Mouse (Mus musculus) heart, adult 11 months (tissue): Measurements from ENCODE around the gene Rnf25.
A peak's percentile ranks its signal among the peaks of the same experiment; 100 is the strongest.

ENCODE experiments used
- DNase-seq: peaks from one replicate; pipeline ENCODE4 v3.0.0; 2022

The Rnf25 gene

DNA sequence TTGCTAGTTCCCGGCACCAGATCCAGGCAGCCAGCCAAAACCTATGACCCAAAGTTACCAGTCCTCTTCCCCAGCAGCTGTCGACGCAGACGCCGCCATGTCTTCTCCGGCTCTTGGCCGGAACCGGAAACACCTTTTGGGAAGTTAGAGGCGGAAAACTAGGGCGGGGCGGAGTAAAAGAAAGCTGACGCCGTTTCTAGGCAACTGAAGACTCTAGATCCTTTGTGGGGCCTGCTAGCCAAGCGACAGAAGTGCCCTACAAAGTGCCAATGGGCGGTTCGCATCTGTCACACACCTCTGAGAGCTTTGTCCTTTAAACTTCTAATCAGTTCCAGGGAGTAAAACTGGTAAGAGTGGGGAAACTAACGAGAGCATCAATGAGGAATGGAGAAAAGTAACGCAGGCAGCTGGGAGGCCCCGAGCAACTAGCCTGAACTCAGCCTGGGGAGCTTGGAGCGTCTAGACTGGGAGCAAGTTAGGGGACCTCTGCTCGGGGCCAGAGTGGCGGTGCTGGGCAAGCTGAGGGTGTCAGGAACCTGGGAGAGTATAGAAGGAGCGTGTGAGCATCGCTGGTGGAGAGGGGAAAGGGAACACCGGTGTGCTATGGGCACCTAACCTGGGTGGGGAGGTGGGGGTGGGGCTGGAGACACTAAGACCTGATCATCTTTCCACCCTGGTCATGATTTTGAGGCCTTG is at the start of gene Rnf25, which contains the start of gene Stk36:
Gene Rnf25 (minus strand): TSS at position 131 of the 696 bp plus-strand sequence.
Gene Stk36 (plus strand): TSS at position 179 of the 696 bp plus-strand sequence.
- DNase-seq: peak; percentile 99

DNA sequence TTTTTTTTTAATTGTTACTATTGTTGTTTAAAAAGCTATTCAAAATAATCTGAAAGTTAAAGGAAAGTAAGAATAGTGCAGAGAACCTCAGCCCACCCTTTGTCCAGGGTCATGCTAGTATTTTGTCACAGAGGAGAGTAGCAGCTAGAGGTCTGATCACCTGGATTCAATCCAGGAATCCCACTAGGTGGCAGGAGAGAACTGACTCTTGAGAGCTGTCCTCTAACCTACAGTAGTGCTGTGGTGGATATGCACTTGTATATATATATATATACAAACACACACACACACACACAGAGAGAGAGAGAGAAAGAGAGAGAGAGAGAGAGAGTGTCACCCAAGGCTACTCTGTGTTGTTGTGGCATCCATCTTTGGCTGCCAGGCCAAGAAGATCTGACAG is 42.7 kb upstream of the Rnf25 start:
- DNase-seq: peak; percentile 59

DNA sequence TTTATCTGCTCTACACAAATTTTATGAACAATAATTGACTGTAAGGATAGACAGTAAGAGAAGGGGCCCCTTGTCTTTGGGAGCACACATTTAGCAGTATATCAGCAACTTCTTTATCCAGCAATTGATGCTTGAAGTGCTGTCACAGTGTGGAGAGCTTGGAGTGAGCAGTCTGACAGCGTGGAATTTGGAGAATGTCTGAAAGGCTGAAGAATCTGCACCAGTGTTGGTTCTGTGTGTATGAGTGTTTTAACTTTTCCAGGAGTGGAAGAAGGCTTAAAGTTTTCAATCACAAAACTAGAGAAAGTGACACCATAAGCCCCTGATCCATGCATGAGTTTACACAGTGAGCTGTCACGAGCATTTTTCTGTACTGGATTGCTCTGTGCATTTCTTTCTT is 42.3 kb upstream of the Rnf25 start:
- no peak for DNase-seq

DNA sequence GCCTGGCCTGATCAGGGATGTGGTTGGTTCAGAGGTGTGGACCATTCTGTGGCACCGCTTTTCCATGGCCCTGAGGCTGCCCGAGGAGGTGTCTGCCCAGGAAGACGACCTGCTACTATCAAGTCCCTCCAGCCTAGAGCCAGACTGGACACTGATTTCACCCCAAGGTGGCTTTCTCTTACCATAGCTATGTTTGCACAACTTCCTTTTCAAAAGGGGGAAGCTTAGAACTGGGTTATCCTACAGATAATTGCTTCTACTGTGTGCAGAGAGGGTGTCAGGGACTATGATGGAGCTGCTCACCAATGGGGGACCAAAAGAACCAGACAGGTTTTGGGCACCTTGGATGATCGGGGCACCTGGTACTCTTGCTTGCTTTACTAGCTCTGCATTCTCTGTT is 31.5 kb upstream of the Rnf25 start:
- peak; percentile 35 for DNase-seq

DNA sequence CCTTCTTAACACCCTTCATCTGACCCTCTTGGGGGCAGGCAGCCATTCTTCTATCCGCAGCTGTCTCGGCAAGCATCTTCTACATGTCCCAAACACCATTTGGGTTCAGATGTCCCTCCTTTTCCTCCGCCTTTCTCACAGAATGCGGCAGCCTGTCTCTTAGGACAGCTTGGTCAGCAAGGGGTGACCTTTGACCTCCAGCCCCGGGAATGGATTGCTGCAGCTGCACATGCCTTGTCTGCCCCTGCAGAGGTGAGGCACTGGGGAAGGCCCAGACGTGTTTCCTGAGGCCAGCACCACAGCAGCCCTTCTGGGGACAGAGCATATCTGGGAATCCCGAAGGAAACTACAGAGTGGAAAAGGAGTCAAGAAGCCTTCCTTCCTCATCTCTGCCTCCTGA is 26.8 kb upstream of the Rnf25 start:
- DNase-seq: peak; percentile 46

DNA sequence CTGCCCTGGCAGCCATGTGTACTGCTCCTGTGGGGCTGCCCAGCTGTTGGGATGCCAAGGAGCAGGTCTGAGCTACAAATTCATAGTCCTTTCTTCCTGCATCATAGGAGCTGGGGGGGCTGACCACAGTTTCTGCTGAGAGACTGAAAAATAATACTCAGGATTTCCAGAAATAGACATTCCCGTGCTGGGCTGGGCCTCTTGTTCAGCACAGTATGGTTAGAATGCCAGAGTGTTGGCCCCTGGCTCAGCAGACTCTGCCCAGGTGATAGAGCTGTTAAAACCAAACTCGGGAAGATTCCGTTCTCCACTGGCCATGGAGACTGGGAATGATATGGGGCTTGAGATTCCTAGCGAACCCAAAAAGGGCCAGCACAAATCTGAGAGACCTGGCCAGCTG is 24.9 kb upstream of the Rnf25 start:
- DNase-seq: peak; percentile 68

DNA sequence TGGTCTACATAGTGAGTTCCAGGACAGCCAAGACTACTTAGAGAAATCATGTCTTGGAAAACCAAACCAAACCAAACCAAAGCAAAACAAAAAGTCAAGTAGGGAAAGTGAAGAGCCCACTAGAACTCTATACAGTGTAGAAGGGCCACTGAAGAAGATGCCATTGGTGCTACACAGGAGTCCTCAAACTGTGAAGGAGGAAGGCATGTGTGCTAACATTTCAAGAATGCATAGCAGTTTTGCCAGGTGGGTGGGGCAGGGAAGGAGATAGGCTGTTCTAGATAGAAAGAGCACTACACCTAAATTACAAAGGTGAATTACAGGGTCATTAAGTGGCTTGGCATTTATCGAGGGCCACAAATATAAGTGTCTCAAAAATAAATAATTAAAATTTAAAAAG is 23.0 kb upstream of the Rnf25 start:
- peak; percentile 34 for DNase-seq

DNA sequence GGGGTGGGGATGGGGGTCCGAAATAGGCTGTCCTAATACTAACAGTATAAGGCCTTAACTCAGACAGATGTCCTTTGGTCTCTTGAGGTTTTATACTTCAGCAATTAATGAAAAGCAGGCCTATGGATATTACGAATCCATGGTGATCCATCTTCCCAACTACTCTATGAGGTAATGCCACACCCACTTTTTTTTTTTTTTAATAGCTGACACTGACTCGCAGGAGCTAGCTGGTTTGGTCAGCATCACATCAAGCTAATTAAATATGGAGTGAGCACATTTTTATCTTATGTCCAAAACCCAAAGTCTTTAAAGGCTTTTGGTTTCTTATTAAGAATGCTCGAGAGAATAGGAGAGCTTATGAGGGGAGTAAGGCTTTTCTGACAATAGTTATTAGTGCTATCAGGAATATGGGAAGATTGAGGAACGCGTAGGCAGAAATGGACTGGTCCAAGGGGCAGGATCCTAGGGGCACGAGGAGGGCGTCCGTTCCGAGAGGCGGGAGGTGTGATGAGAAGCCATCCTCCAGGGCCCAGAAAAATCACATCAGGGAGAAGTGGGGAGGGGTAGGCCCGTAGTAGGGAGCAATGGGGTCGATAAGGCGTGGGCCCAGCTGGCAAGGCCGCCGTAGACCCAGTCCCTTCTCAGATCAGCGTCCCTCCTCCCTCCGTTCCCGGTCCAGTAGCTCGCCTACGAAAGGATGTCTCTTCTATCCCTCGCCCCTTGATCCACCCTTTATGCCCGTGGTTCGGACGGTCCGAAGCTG is 513 bp downstream of the Rnf25 start:
- no peak for DNase-seq

DNA sequence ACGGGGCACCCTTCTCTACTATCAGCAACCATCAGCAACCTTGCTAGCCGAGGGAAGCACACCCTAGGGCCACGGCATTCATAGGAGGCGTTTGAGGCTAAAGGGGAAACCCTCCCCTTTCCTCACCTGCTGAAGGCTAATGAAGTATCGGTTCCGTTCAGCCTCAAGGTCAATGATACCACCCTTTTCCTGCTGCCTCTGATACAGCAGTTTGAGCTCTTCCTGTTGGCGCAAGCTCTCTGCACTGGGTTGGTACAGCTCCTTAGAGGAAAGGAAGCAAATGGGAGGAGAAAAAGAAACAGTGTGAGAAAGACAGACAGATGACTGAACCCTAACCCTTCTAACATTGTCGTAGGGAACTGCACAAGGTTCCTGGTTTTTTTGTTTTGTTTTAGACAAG is 6.8 kb downstream of the Rnf25 start:
- no peak for DNase-seq

DNA sequence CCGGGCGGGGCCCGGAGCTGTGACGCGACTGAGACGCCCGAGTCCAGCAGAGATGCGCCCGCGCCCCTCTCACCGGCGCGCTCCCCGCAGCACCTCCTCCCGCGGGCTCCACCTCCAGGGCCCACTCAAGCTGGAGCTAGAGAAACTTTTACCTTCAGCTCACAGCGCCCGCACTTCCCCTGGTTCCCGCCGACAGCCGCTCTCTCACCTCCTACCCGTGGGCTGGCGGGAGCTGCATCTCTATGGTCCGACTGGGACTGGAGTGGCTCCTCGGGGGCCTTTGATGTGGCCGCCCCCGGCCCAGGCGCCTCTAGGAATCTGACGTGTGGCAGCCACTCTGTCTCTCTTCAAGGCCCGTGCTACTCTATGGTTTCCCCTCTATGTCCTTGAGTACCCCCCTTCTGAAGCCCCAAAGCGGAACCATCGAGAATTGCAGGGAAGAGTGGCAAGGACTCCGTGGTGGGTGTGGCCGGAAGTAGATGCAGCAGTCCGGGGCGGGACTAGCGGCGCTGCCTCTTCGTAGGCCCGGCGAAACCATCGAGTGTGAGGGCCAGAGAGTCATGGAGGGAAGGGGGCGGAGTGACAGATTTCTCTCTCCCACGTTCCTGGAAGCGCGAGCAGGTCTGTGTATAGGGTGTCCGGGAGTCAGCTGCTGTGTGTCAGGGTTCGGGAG is 13.3 kb downstream of the Rnf25 start, which contains the start of the genes Zfp142 and Bcs1l:
Gene Zfp142 (minus strand): TSS at position 474 of the 673 bp plus-strand sequence.
Gene Bcs1l (plus strand): TSS at position 517 of the 673 bp plus-strand sequence.
- peak; percentile 100 for DNase-seq

DNA sequence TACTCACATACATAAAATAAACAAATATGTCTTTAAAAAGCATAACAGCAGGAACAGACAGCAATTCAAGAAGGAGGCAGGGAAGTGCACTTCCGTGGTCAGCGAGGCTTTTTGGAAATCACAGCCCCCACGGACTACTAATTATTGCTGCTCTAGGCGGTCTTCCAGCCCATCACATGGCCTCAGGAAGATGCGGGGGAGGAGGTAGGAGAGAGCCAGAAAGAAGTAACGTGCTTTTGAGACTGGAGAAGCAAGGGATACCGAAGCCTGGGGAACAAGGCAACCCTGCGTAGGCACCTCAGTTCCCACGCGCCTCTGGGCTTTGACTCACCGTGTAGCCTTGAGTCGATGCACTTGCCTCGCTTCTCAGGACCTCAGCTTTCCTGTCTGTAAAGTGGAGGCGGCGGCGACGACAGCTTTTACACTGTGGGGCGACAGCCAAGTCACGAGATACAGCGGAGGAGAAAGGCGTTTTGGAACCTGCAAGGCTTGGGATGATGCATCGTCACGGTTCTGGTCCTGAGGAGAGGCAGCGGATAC is 13.9 kb downstream of the Rnf25 start:
- peak; percentile 95 for DNase-seq

DNA sequence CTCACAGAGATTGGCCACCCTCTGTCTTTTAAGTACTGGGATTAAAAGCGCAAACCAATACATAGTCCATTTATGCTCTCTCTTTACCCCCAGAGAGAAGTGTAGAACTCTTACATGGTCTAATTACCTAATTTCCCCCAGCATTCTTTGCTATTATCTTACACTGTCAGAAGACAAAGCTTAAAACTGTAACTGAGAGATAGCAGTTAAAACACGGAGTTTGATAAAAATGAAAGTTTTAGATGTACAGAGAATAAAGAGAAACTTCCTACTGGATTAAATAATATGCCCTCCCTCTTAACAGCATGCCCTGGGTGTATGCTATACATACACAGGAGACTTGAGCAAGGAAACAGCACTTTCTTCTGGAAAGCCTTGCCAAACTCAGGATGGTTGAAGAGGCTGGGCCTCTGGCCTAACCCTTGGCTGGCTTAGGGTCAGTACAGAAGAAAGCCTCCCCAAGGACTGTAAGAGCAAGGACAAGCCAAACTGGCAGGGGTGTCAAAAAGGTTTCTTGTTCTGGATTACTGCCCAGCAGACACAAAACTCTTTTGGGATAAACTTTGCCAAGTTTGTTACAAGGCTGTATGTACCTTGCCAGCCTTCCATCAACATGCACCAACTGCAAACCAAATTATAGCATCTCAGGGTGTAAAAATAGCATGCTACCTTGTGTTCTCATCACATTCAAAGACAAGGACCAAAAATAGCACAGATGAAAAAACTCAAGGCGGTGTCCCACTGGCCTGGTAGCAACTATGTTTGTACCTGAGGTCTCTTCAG is 16.4 kb downstream of the Rnf25 start:
- DNase-seq: peak; percentile 95

DNA sequence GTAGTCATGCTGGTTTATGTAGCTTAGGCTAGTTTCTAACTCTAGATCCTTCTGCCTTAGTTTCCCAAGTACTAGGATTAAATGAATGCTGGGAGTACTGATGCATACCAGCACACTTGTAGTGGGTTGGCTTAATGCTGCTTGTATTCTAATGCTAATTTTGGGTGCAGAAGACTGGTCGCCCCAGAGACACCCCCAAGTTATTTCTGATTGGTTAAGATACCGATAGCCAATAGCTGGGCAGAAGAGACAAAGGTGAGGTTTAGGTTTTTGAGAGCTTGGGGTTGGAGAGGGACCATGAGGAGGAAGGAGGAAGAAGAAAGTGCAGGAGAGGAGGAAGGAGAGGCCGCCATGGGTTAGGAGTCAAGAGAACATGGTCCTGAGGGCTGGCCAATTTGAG is 18.6 kb downstream of the Rnf25 start:
- DNase-seq: no peak

DNA sequence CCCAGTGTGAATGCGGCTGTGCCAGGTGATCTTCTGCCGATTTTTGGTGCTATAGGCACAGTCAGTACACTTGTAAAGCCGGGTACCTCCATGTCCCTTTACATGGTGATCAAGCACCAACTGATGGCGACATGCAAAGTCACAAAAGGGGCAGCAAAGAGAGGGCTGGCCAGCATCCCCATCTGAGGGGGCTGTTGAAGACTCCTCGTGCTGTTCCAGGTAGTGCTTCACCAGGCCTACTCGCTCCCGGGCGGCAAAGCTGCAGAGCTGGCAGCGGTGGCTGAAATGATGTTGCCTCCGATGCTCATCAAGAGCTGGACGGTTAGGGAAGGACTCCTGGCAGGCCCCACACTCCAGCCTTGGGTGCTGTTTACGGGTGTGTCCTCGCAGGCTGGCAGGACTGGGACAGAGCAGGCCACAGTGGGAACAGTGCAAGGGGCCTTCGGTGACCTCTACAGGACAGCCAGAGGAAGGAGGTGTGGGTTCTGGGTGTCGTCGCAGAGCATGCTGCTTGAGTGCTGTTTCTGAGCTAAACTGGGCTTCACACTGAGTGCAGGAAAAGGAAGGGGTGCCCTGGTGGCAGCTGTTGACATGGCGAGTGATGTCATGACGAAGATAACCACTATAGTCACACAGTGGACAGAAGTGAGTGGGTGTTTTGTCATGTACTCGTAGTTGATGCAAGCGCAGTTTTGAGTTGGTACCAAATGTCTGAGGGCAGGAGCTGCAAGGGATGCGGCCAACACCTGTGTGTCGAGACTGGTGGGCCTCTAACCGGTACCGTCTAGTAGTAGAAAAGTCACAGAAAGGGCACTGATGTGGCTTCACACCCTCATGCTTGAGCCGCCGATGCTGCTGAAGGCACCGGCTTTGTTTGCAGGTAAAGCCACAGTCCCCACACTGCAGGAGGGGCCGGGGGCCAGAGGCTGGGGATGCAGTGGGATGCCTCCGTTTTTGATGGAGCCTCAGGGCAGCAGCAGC is 31.2 kb downstream of the Rnf25 start:
- DNase-seq: peak; percentile 91

DNA sequence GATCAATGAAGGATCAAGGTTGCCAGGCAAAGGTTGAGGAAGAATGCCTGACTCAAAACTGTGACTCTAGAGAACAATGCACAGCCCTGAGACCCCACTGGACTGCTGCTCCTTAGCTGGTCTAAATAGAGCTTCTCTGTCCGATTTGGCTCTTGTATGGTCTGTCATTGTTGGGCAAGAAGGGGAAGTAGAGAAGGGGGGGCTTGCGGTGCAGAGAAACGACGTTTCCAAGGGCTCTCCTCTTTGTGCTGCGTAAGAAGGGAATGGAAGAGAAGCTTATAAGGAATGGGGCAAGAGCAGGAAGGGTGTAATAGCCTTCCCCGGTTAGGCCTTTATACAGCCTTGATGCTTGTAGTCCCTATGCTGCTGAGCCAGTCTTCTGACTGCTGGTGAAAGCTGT is 35.4 kb downstream of the Rnf25 start:
- no peak for DNase-seq

DNA sequence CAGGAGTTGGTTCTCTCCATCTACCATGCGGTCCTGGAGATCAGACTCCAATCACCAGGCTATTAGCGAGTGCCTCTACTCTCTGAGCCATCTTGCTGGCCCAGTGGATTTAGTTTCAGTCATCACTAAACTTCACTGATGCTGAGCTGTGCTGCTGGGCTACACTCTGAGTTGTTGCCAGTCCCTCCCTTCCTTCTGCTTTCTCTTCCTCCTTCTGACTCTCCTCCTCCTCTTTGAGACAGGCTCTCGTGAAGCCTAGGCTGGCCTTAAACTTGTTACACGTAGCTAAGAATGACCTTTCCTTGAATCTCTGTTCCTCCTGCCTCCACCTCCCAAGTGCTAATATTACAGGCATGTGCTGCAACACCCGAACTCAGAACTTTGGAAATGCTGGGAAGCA is 42.1 kb downstream of the Rnf25 start:
- no peak for DNase-seq

DNA sequence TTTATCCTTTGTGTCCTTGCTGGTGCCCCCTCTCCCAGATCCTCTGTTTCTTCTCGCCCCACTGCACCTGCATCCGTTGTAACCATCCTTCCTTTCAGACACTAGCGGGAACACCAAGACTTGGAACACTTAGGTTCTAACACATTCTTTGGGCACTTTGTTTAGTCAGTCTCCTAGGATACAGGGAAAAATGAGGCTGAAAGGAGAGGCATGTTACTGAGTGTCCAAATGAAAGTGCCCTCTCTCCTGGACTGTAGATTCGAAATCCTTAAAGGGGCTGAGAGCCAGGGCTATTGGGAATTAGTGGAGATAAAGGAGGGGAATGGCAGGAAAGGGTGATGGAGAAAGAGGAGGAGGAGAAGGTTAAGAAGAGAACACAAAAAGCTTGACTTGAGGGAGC is 57.0 kb downstream of the Rnf25 start, which contains the start of gene Usp37:
Gene Usp37 (minus strand): TSS at position 101 of the 400 bp plus-strand sequence.
- DNase-seq: no peak
